Mouse (Mus musculus) spleen, postnatal 36 days (tissue): ENCODE results near the gene Cldn17.

Source experiments
- DNase-seq, 2 experiments: peaks; one replicate each; pipeline ENCODE4 v3.0.0; 2022; ENCODE audit warnings: low spot score in 2 of 2, mixed read lengths in 1 of 2

Gene Cldn17

GRCm38 (mm10) chr16:88506878-88507277 lies at the start of gene Cldn17:
Gene Cldn17, minus strand, starts transcription at chr16:88506978.
- DNase-seq = no peak

GRCm38 (mm10) chr16:88542488-88542887 lies 35.7 kb upstream of the Cldn17 start:
- DNase-seq = no peak

GRCm38 (mm10) chr16:88539841-88540487 lies 33.2 kb upstream of the Cldn17 start:
- no peak for DNase-seq

GRCm38 (mm10) chr16:88511348-88511747 lies 4.6 kb upstream of the Cldn17 start:
- no peak for DNase-seq

GRCm38 (mm10) chr16:88508150-88508549 lies 1.4 kb upstream of the Cldn17 start:
- DNase-seq = no peak

GRCm38 (mm10) chr16:88506338-88506737 lies 440 bp downstream of the Cldn17 start:
- DNase-seq = no peak

- no peak for DNase-seq
Measured at GRCm38 (mm10) chr16:88488096-88488495, 18.7 kb downstream of the Cldn17 start.

- DNase-seq = no peak
Measured at GRCm38 (mm10) chr16:88480011-88480774, 26.6 kb downstream of the Cldn17 start.

GRCm38 (mm10) chr16:88463235-88463634 lies 43.5 kb downstream of the Cldn17 start:
- DNase-seq = no peak
